ENCODE assay signal across 34 mouse cellular contexts in the genomic region with DNA sequence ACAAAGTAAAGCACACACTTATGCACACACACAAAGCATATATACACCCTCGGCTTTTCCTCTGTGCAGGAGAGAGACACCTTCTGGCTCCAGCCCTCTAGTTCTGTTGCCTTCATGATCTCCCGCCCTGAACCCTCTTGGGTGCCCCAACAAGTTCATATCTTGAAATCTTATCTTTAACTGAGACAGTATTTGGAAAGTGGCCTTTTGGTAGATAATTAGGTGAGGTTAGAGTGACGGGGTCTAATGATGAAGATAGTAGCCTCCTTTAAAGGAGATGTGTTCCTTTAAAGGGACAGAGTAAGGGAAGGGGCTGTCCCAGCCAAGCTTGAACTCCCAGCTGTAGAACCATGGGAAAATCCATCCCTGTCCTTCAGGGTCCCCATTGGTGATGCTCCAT.
"Had no signal": no experiment of that assay in that cellular context is flagged by ENCODE, and none has a peak within 500 bp of the region (broad histone marks: within the 10 kb centered on the region; RNA-seq: fewer than 3 reads in every experiment).

No protein-coding gene starts in this region.

- H3K27ac ChIP-seq: heart, embryonic 13.5 days; heart, embryonic 15.5 days; hindbrain, embryonic 10.5 days; hindbrain, embryonic 12.5 days; hindbrain, embryonic 13.5 days; hindbrain, embryonic 14.5 days; hindbrain, embryonic 15.5 days; hindbrain, postnatal 0 days; intestine, embryonic 15.5 days; kidney, embryonic 15.5 days; kidney, postnatal 0 days; layer of hippocampus, adult 2 months; left cerebral cortex, adult 2 months had no signal

- H3K9ac ChIP-seq: heart, embryonic 12.5 days; heart, embryonic 13.5 days; heart, embryonic 15.5 days; hindbrain, embryonic 12.5 days; hindbrain, embryonic 13.5 days; hindbrain, embryonic 14.5 days; hindbrain, embryonic 15.5 days; intestine, embryonic 15.5 days; kidney, embryonic 15.5 days had no signal

- H3K4me3 ChIP-seq: heart, embryonic 12.5 days; heart, embryonic 13.5 days; heart, embryonic 15.5 days; hindbrain, embryonic 10.5 days; hindbrain, embryonic 12.5 days; hindbrain, embryonic 13.5 days; hindbrain, embryonic 15.5 days; intestine, embryonic 15.5 days; kidney, embryonic 15.5 days; layer of hippocampus, adult 2 months; left cerebral cortex, adult 2 months had no signal

- ATAC-seq: hindbrain, embryonic 16.5 days; hindbrain, postnatal 0 days; inflammation-experienced regulatory T-cells, adult 6 months; intestine, embryonic 15.5 days; intestine, embryonic 16.5 days; intestine, postnatal 0 days had no signal

- DNase-seq: heart, postnatal 10 days; heart, postnatal 14 days; heart, postnatal 36 days; heart, postnatal 4 days; kidney, adult 11 months; kidney, adult 18-20 months; kidney, adult 2 months; kidney, adult 8-10 months; kidney, adult 9 months; kidney, postnatal 10 days; kidney, postnatal 14 days; kidney, postnatal 25 days; kidney, postnatal 36 days; kidney, postnatal 4 days; layer of hippocampus, adult 9-11 months; layer of hippocampus, postnatal 36 days had no signal

- H3K9me3 ChIP-seq: heart, embryonic 12.5 days; heart, embryonic 13.5 days; heart, embryonic 15.5 days; hindbrain, embryonic 10.5 days; hindbrain, embryonic 12.5 days; hindbrain, embryonic 13.5 days; hindbrain, embryonic 15.5 days; intestine, embryonic 15.5 days; kidney, embryonic 15.5 days had no signal

- H3K36me3 ChIP-seq: heart, embryonic 12.5 days; heart, embryonic 13.5 days; heart, embryonic 15.5 days; hindbrain, embryonic 10.5 days; hindbrain, embryonic 12.5 days; hindbrain, embryonic 13.5 days; hindbrain, embryonic 15.5 days; intestine, embryonic 15.5 days; kidney, embryonic 15.5 days had no signal
